Mouse (Mus musculus): ENCODE data around the gene Cttnbp2nl.

Gene Cttnbp2nl

DNA sequence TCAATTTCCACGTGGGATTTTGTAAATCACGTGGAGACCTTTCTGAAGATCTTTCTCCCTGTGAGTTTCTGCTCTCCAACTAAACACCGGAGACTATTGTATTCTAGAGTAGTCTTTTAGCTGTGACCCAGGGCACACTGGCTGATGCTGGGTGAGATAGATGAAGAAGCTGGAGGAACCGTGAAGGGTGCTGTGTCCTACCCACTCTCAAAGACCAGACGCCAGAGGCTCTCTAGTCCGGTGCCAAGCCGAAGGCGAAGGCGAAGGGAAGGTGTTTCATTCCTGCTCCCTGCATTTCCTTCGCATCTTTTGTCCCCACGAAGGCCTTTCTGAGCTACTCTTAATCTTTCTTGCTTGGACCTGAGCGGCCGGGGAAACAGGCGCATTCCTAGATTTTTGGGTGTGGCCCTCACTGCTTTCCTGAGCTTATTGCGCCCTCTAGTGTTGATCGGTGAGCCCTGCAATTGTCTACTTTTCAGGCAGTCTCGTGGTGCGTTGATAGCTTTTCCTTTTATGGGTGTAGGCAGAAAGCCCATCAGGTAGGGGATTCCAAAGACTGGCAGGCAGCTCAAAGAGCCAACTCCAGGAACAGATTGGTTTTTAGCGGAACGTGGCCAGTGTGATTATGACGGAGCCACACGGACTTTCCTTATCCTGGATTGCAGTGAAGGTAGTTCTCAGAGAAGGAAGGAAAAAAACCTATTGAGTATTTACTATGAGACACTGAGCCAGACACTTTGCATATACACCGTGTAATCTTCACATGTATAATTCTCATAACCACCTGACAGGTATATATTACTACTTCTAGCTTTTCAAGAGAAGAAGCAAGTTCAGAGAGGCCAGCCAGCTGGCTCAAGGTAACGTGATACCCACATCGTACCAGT is 5.9 kb upstream of the Cttnbp2nl start:
- 11% methylated on average over 25 of the region's 25 CpGs for WGBS

- 64% methylated on average over 4 of the region's 4 CpGs for WGBS
Observed at GRCm38 (mm10) chr3:105055666-105056065, 2.7 kb upstream of the Cttnbp2nl start.

GRCm38 (mm10) chr3:105054952-105055351 is 2.0 kb upstream of the Cttnbp2nl start:
- 37% methylated on average over 7 of the region's 7 CpGs for WGBS

GRCm38 (mm10) chr3:105053698-105054001 is 704 bp upstream of the Cttnbp2nl start:
- 69% methylated on average over 4 of the region's 4 CpGs for WGBS

- WGBS, result under 1% methylated on average over 37 of the region's 37 CpGs
Observed at GRCm38 (mm10) chr3:105052171-105052936, 592 bp downstream of the Cttnbp2nl start.

DNA sequence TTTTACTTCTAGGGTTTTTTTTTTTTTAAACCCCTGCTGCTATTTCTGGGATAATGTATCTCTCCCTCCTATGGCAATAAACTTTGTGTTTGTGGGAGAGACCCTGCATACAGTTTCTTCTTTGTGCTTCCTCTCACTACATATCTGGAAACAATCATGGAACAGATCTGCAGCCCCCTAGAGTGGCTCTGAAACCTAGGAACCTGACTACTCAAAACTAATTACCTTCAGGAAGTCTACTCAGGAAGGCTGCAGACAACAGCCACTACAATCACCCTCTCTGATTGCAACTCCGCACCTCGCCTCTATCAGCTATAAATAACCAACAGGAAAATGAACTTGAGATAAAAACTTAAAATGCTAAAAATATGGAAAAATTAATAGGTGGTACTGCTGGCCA is 1.8 kb downstream of the Cttnbp2nl start:
- 13% methylated on average over 2 of the region's 2 CpGs for WGBS

DNA sequence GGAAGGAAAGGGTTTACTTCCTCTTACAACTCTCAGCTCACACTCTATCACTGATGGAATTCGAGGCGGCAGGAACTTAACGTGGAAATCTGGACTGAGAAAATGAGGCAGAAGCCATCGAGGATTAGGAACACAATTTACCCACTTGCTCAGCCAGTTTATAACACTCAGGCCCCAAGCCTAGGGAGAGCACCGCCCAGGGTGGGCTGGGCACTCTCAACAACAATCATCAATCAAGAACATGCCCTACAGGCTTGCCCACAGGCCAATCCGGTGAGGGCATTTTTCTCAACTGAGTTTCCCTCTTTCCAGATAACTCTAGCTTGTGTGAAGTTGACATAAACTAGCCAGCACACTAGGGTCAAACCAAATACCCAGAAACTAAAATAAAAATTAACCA is 3.1 kb downstream of the Cttnbp2nl start:
- 62% methylated on average over 6 of the region's 6 CpGs for WGBS

DNA sequence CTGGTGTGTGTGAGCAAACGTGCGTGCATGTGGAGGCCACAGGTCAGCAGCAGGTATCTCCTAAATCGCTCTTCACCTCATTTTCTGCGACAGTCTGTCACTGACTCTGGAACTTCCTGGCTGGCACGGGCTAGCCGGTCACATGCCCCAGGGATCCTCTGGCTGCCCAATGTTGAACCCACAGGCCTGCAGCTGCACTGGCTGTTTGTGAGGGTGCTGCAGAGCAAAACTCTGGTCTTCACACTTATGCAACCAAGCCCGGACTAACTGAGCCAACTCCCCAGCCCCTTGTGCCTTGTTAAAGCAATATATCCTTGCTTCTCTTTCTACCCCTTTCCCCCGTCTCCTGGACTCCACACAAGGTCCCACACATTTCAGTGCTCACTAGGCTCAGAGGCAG is 5.3 kb downstream of the Cttnbp2nl start:
- 40% methylated on average over 8 of the region's 8 CpGs for WGBS

- 52% methylated on average over 5 of the region's 5 CpGs for WGBS
Observed at GRCm38 (mm10) chr3:105046870-105047269, 6.1 kb downstream of the Cttnbp2nl start.

- WGBS, result 78% methylated on average over 5 of the region's 5 CpGs
Observed at GRCm38 (mm10) chr3:105043746-105044145, 9.2 kb downstream of the Cttnbp2nl start.

GRCm38 (mm10) chr3:105040983-105041625 is 11.8 kb downstream of the Cttnbp2nl start:
- 56% methylated on average over 9 of the region's 9 CpGs for WGBS

GRCm38 (mm10) chr3:105040002-105040401 is 12.9 kb downstream of the Cttnbp2nl start:
- 35% methylated on average over 8 of the region's 8 CpGs for WGBS

DNA sequence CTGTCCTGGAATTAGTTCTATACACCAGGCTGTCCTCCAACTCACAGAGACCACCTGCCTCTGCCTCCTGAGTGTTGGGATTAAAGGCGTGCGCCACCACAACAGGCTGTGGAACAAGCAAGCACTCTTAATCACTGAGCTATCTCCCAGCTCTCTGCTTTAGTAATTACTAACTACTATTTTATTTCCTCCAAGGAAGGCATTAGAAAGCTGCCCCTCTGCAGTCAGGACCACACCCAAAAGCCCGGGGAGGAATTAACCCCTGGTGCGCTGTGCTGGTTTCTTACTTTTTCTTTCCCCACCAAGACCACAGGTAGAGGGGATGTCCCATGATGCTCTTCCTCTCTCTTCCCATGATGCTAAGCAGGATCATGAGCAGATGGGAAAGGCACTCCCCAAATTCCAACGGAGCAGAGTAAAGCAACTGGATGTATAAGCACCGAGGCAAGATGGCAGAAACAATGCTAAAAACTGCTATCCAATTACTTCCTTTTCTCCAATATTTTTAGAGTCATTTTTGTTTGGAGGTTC is 15.6 kb downstream of the Cttnbp2nl start:
- WGBS, result 82% methylated on average over 6 of the region's 6 CpGs

GRCm38 (mm10) chr3:105036281-105036847 is 16.6 kb downstream of the Cttnbp2nl start:
- 55% methylated on average over 10 of the region's 10 CpGs for WGBS

- 64% methylated on average over 10 of the region's 10 CpGs for WGBS
Observed at GRCm38 (mm10) chr3:105023371-105024005, 29.5 kb downstream of the Cttnbp2nl start.

DNA sequence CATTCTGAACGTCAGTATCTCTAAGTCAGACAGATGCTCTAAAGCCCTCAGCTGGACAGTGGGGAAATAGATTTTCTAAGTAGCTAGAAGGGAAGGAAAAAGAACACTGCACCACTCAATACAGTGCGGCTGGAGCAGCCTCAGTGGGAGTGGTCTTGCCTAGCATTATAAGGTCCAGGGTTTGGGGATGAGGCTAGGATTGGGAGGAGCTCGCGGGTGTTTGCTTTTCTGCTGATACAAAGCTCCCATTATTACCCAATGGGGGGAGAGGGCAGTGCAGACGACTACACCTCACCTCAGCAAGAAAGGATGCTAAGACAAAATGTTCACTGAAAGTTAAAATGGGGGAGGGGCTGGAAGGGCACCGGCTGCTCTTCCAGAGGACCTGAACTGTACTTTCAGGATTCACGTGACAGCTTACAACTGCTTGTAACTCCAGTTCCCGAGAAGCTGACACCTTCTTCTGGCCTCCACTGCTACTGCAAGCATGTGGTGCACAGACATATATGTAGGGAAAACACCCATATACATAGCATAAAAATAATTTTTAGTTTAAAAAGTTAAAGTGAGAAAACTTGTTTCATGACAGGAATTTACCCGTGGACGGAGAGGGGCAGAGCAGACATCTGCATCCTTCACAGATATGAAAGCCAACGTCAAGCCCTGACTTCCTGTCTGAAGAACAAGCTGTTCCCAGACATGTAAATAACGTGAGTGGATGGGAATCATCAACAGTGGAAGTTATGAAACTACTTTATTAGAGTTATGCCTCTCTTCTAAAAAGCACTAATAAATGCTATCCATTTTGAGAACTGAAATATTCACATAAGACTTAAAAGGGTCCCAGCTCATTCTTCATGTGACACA is 32.9 kb downstream of the Cttnbp2nl start:
- WGBS, result 38% methylated on average over 12 of the region's 12 CpGs

DNA sequence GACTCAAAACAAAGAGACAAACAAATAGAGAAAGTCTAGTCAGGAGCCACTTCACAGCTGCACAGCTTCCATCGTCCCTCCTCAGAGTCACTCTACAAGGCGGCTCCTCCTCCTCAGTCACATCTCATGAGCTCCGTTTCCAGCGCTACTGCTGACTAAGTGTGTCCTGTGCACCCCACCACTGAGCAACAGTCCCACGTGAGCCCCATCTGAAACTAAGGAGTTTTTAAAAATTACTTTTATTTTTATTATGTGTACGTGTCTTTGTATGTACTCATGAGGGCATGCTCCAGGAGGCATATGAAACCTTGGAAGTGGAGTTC is 34.2 kb downstream of the Cttnbp2nl start:
- 60% methylated on average over 6 of the region's 6 CpGs for WGBS

- 80% methylated on average over 10 of the region's 10 CpGs for WGBS
Observed at GRCm38 (mm10) chr3:105018085-105018782, 34.7 kb downstream of the Cttnbp2nl start.

DNA sequence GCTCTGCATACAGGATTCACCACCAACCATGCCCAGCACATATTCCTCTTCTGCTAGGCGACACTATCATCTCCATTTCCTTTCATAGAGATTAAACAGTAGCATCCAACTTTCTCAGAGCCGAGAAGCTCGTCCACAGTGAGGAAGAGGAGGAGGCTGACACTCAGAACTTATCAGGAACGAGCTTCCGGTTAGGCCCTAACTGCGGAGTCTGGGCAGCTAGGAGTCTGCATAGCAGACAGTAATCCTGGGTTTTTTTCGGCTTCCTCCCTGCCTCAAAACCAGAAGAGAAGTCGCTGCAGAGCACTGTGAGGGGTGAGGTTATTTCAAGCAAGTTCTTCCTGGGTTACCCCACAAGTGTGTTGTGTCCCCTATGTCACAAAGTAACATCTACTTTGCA is 35.6 kb downstream of the Cttnbp2nl start:
- 71% methylated on average over 8 of the region's 8 CpGs for WGBS

DNA sequence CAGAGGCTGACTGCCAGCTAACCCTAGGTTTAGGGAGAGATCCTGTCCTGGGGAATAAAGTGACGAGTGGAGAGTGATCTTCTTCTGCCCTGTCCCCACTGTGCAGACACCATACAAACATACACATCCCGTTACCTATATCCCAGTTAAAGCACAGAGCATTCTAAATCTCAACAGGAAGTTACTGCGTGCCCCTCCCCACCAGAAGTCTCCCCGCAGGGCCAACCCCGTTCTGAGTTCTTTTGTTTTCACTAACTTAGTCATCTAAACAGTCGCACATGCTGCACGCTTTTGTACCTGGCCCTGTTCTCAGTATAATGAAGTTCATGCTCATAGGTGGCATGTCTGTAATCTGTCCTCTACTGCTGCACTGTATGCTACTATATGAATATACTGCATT is 36.7 kb downstream of the Cttnbp2nl start:
- WGBS, result 61% methylated on average over 7 of the region's 7 CpGs
